Mouse (Mus musculus) ES-E14 (cell line): ENCODE results near the gene Gtpbp1. TPM values are rescaled to one million over a fixed set of nuclear protein-coding genes. Genes with fewer than 3 reads are reported as not detected.

Source experiments
- DNase-seq: peaks from one replicate; pipeline ENCODE4 v3.0.0-alpha.2; 2013; ENCODE audit warnings: low read depth, low spot score
- H3K27ac ChIP-seq: 2 replicates; pipeline ENCODE4 v1.5.1; 2012; ENCODE audit warnings: low read depth, mild to moderate bottlenecking, low read length, moderate library complexity, mixed read lengths; ENCODE audit not compliant: poor library complexity, insufficient read depth, severe bottlenecking
- H3K36me3 ChIP-seq: 2 replicates; pipeline ENCODE4 v1.6.1; 2012; ENCODE audit warnings: mild to moderate bottlenecking, low read length, moderate library complexity, mixed read lengths; ENCODE audit not compliant: control insufficient read depth, poor library complexity, insufficient read depth, severe bottlenecking
- H3K4me1 ChIP-seq, 2 experiments: fragments of 150-350 bp in 1 of 2; sonication (generic) in 1 of 2; 2 replicates each; pipeline ENCODE4 v1.6.1; 2012; ENCODE audit warnings: low read length in 2 of 2, mild to moderate bottlenecking in 1 of 2, mixed read lengths in 1 of 2; ENCODE audit not compliant: control insufficient read depth in 2 of 2, insufficient read depth in 2 of 2, poor library complexity in 1 of 2
- H3K4me3 ChIP-seq, 2 experiments: fragments of 150-350 bp in 1 of 2; sonication (generic) in 1 of 2; 2 replicates each; pipeline ENCODE4 v1.5.1; 2012; ENCODE audit warnings: low read length in 2 of 2, low read depth in 1 of 2, mild to moderate bottlenecking in 1 of 2, mixed read lengths in 1 of 2; ENCODE audit not compliant: insufficient read depth in 1 of 2, poor library complexity in 1 of 2, severe bottlenecking in 1 of 2
- H3K9ac ChIP-seq: 2 replicates; pipeline ENCODE4 v1.6.1; 2012; ENCODE audit warnings: low read depth, mild to moderate bottlenecking, low read length, mixed read lengths; ENCODE audit not compliant: poor library complexity, insufficient read depth, severe bottlenecking
- H3K9me3 ChIP-seq: fragments of 150-350 bp; sonication (generic); 2 replicates; pipeline ENCODE4 v1.6.1; 2012; ENCODE audit warnings: low read depth, mild to moderate bottlenecking, low read length; ENCODE audit not compliant: control insufficient read depth, insufficient read depth
- CHD2 ChIP-seq: IDR thresholded peaks from 2 replicates; pipeline ENCODE4 v1.6.1; 2014; ENCODE audit warnings: mild to moderate bottlenecking, low read depth, low read length, inconsistent platforms
- HCFC1 ChIP-seq: IDR thresholded peaks from 2 replicates; pipeline ENCODE4 v1.6.1; 2012; ENCODE audit warnings: low read length, inconsistent platforms, borderline replicate concordance; ENCODE audit not compliant: insufficient read depth
- MAFK ChIP-seq: IDR thresholded peaks from 2 replicates; pipeline ENCODE4 v1.6.1; 2014; ENCODE audit warnings: mild to moderate bottlenecking, low read depth, low read length, inconsistent platforms; ENCODE audit not compliant: insufficient read depth
- ZC3H11A ChIP-seq: IDR thresholded peaks from 2 replicates; pipeline ENCODE4 v1.6.1; 2012; ENCODE audit warnings: low read depth, mild to moderate bottlenecking, inconsistent platforms, low read length, borderline replicate concordance
- ZNF384 ChIP-seq: IDR thresholded peaks from 2 replicates; pipeline ENCODE4 v1.6.1; 2012; ENCODE audit warnings: low read depth, low read length, inconsistent platforms
- in situ Hi-C, 2 experiments: fragments of 600-800 bp; cut with MboI; formaldehyde crosslinking; loops; one replicate each; pipeline ENCODE4 v1.15.1; 2025; ENCODE audit warnings: low sequenced_read_pairs in 2 of 2, inconsistent platforms in 1 of 2; ENCODE audit not compliant: unreplicated experiment in 2 of 2
- total RNA-seq: library from RNA; depleted of rRNA; stranded (reverse); fragments of 300-350 nt; gene quantifications from 2 replicates; pipeline ENCODE4 v1.2.3, GENCODE M21; 2012; rRNA removed

Gene Gtpbp1
- total RNA-seq, 1 experiment = 48.1 TPM

DNA sequence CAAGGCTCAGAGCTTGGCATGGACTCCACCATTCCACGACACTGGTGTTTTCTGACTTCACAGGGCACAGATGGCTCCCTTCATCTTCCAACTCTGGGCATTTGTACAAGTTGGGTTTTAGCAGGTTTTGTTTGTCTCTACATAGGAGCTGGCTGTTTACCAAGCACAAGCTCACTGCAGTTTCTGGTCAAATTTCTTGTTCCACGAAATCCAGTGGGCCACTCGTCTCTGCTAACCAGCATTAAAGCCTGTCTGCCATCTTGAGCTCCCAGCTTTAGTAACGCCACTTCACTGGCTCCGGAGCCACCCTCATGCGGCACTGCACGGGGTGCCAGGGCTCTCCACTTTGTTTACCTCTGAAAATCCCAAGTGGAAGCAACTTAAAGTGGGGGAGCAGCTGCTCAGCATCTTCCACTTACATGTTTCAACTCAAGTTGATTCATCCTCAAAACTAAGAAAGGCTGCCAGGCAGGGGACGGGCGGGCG lies 76.0 kb downstream of the Gtpbp1 start:
- TF ChIP-seq ZNF384 (no peak), ZC3H11A (no peak), CHD2 (no peak)
- Histone ChIP-seq H3K4me3 (no peak overlapping the region), H3K36me3 (no peaks in the 10 kb centered on the region), H3K9ac (no peak overlapping the region), H3K4me1 (peaks cover 3 to 4% of the 10 kb centered on the region in 2 experiments; a peak in 2 of 4 replicates), H3K9me3 (no peaks in the 10 kb centered on the region), H3K27ac (no peak overlapping the region)
- no peak for DNase-seq
- in situ Hi-C loops = loop anchor here in 1 of 2 experiments (25.0 kb wide), 1 partner anchor 296 kb away; no protein-coding TSS in a partner anchor

DNA sequence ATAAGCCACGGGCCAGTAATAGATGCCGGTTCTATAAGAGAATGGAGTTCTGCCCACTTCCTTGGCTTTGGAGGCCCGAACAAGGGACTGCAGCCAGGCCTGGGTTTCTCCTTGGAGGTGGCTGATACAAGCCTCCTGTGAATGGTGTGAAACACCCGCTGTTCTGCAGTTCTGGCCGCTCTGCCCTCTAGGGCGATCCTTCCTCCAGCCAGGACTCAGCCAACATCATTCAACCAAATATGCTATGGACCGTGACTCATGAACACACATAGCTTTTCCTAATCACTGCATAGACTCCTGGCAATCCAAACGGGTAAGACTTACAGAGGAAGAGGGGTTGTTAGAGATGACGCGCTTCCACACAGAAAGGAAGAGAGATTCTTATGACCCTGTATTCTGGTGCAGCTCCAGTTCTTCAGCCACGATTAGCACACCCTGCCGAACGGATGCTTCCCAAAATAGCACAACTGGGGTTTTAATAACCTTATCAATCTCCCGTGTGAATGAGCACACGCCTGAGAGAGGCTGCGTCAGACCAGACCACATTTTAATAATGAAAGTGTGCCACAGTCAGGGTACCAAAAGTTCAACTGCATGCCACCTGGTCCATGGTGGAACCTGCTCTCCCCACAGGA lies 76.8 kb downstream of the Gtpbp1 start:
- Histone ChIP-seq H3K4me3 (no peak overlapping the region), H3K9ac (no peak overlapping the region), H3K36me3 (no peaks in the 10 kb centered on the region), H3K27ac (no peak overlapping the region), H3K4me1 (peaks cover 2 to 3% of the 10 kb centered on the region in 2 experiments; a peak in 2 of 4 replicates), H3K9me3 (no peaks in the 10 kb centered on the region)
- no peak for TF ChIP-seq ZC3H11A
- TF ChIP-seq ZNF384 = no peak
- no peak for TF ChIP-seq CHD2
- TF ChIP-seq HCFC1 = no peak
- TF ChIP-seq MAFK = no peak
- in situ Hi-C loops = loop anchor here in 1 of 2 experiments (25.0 kb wide), 1 partner anchor 295 kb away; no protein-coding TSS in a partner anchor
- no peak for DNase-seq

DNA sequence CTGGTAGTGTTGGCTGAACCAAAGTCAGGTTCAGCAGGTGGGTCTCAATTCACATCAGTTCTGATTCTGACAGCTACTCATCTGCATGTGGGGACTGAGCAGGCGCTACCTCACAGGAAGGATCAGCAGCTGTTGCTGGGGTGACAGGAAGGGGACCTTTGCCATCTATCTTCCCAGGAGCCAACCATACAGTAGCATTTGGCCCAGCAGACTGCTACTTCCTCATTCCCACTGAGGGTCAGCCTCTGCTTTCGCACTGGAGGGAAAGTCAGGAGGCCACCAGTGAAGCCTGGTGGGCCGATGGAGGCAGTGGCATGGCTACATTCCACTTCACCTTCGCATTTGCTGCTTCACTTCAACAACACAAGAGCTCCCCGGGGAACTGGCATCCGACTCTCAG lies 77.7 kb downstream of the Gtpbp1 start:
- Histone ChIP-seq H3K4me1 (peaks cover 3% of the 10 kb centered on the region in 2 experiments; a peak in 2 of 4 replicates), H3K9me3 (no peaks in the 10 kb centered on the region), H3K27ac (no peak overlapping the region), H3K4me3 (no peak overlapping the region), H3K9ac (no peak overlapping the region), H3K36me3 (no peaks in the 10 kb centered on the region)
- TF ChIP-seq HCFC1 (no peak), CHD2 (no peak)
- no peak for DNase-seq
- in situ Hi-C loops = loop anchor here in 1 of 2 experiments (25.0 kb wide), 1 partner anchor 294 kb away; no protein-coding TSS in a partner anchor

DNA sequence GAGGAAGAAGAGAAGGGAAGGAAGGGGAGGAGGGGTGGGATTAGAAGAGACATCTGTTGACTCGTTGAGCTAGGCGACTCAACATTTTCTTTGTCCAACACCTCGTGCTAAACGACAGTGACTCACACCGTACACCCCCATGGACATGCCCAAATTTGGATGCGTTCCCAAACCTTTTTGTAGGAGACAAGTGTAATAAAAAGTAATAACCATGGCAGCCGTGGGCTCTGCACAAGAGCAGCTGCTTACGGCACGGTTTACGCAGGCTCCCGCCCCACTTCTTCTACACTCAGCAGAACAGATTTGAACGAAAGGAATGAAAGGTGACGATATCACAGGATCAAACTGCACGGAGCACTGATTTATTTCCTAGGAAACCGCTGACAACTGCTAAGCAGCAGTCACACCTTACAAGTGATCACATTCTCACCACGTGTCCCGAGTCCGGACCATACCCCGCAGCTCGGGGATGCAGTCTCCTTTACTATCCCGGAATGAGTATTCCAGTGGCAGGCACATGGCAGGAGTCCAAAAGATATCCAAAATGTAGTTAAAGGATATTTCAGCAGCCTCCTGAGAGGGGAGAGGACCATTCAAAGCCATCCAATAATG lies 80.1 kb downstream of the Gtpbp1 start:
- Histone ChIP-seq H3K9me3 (no peaks in the 10 kb centered on the region), H3K4me3 (no peak overlapping the region), H3K9ac (no peak overlapping the region), H3K27ac (no peak overlapping the region), H3K36me3 (no peaks in the 10 kb centered on the region), H3K4me1 (peaks cover 7 to 10% of the 10 kb centered on the region in 2 experiments; a peak in 3 of 4 replicates)
- in situ Hi-C loops = loop anchor here in 1 of 2 experiments (25.0 kb wide), 1 partner anchor 292 kb away; no protein-coding TSS in a partner anchor
- TF ChIP-seq HCFC1 (no peak), ZNF384 (no peak), MAFK (no peak), ZC3H11A (no peak), CHD2 (no peak)
- DNase-seq = no peak

Other genes starting within 250 kb of the Gtpbp1 start
- 72.8 and 82.0 TPM in 2 replicates for gene Csnk1e, start 235.3 kb upstream of the Gtpbp1 start, total RNA-seq
- gene Kcnj4, start 185.6 kb upstream of the Gtpbp1 start, total RNA-seq = 3.2 and 5.8 TPM in 2 replicates
- gene Kdelr3, start 174.4 kb upstream of the Gtpbp1 start, total RNA-seq = 16.2 and 25.6 TPM in 2 replicates
- gene Ddx17, start 144.1 kb upstream of the Gtpbp1 start, total RNA-seq = 186 and 211 TPM in 2 replicates
- gene Dmc1, start 85.7 kb upstream of the Gtpbp1 start, total RNA-seq = 3.4 and 6.4 TPM in 2 replicates
- 1.2 TPM in 2 replicates for gene Fam227a, start 31.9 kb upstream of the Gtpbp1 start, total RNA-seq
- gene Cby1, start 31.6 kb upstream of the Gtpbp1 start, total RNA-seq = 21.9 and 29.5 TPM in 2 replicates
- gene Tomm22, start 20.0 kb upstream of the Gtpbp1 start, total RNA-seq = 103 and 182 TPM in 2 replicates
- gene Josd1, start 2.9 kb upstream of the Gtpbp1 start, total RNA-seq = 19.3 and 25.3 TPM in 2 replicates
- gene Sun2, start 51.7 kb downstream of the Gtpbp1 start, total RNA-seq = 29.8 and 35.7 TPM in 2 replicates
- gene Dnal4, start 87.0 kb downstream of the Gtpbp1 start, total RNA-seq = 16.5 and 23.5 TPM in 2 replicates
- 7.9 and 10.3 TPM in 2 replicates for gene Nptxr, start 113.9 kb downstream of the Gtpbp1 start, total RNA-seq
- gene Npcd, start 143.4 kb downstream of the Gtpbp1 start, total RNA-seq = 3.4 and 9.3 TPM in 2 replicates
- 28.2 and 30.1 TPM in 2 replicates for gene Cbx6, start 143.8 kb downstream of the Gtpbp1 start, total RNA-seq
- gene Apobec3, start 200.8 kb downstream of the Gtpbp1 start, total RNA-seq = 39.9 and 42.4 TPM in 2 replicates